Mouse (Mus musculus): Measurements from ENCODE around the gene Gcnt1. TPM values are rescaled to one million over a fixed set of nuclear protein-coding genes. Genes with fewer than 3 reads are reported as not detected.

Gcnt1 gene
- polyA plus RNA-seq, 1 experiment, result 4.6 TPM

- H3K27ac ChIP-seq (ENCODE audit: insufficient read depth, low read length), result 0 out of 2 replicates have a peak overlapping the region, but pooled peaks have one; percentile 56
- no peak for TF ChIP-seq CTCF (IDR thresholded peaks at IDR 0.05; ENCODE audit: borderline replicate concordance, insufficient read depth, low read length)
- TF ChIP-seq POLR2A (IDR thresholded peaks at IDR 0.05; ENCODE audit: low read depth, low read length), result no peak
- no peak overlapping the region for H3K4me3 ChIP-seq (ENCODE audit: insufficient read depth, low read length)
- H3K4me1 ChIP-seq (ENCODE audit: control insufficient read depth, insufficient read depth, low read length), result peaks cover 9% of the 10 kb centered on the region
Observed at GRCm38 (mm10) chr19:17289526-17289925, 83.1 kb downstream of the Gcnt1 start.

DNA sequence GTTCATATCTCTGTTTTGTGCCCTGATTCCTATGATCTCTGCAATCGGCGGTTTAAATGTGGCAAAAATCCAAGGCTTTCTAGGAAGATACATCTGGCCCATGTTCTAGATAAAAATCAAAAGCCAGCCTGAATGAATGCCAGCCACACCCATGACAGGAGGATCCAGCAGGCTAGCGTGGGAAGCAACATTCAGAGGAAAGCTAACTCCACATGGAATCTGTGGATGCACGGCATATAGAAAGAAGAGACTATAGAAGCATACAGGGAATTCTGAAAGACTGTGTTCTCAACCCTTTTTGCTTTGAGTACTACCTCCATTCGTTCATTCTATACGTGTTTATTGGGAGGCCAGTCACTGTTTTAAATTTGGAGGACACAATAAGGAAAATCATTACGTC is 86.6 kb downstream of the Gcnt1 start:
- no peak overlapping the region for H3K4me3 ChIP-seq (ENCODE audit: insufficient read depth, low read length)
- peak overlapping the region; percentile 32; the same call in 1 of the 2 replicates for H3K27ac ChIP-seq (ENCODE audit: insufficient read depth, low read length)
- H3K4me1 ChIP-seq (ENCODE audit: control insufficient read depth, insufficient read depth, low read length), result peaks cover 13% of the 10 kb centered on the region
- TF ChIP-seq POLR2A (IDR thresholded peaks at IDR 0.05; ENCODE audit: low read depth, low read length) (no peak), CTCF (IDR thresholded peaks at IDR 0.05; ENCODE audit: borderline replicate concordance, insufficient read depth, low read length) (no peak)

- H3K4me1 ChIP-seq (ENCODE audit: control insufficient read depth, insufficient read depth, low read length), result peaks cover 7% of the 10 kb centered on the region
- no peak overlapping the region for H3K4me3 ChIP-seq (ENCODE audit: insufficient read depth, low read length)
- no peak overlapping the region for H3K27ac ChIP-seq (ENCODE audit: insufficient read depth, low read length)
- TF ChIP-seq CTCF (IDR thresholded peaks at IDR 0.05; ENCODE audit: borderline replicate concordance, insufficient read depth, low read length) (no peak), POLR2A (IDR thresholded peaks at IDR 0.05; ENCODE audit: low read depth, low read length) (no peak)
Observed at GRCm38 (mm10) chr19:17283317-17283716, 89.3 kb downstream of the Gcnt1 start.

DNA sequence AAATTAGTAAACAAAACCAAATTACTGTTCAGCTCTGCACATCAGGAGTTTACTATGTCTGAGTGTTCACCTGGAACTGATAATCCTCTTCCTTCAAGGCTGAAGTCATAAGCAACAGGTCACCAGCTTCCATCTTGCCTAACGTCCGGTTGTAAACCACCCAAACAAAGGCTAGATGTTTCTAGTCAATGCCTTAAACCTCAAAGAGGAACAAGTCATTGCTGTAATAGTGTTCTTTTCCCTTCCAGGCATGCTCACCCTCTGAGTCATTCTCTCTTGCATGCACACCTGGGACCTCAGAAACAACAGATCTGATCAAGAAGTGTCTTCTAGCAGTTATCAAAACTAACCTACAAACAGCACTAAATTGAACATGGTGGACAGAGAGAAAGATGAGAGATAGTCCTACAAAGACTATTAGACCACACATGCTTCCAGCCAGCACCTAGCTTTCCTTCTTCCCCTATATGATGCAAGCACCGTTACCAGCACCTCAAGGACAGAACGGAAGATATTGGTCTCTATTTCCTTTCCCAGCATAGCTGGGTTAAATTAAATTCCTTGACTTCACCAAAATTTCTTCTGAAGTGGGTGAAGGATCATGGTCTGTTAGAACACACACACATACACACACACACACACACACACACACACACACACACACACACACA is 94.1 kb downstream of the Gcnt1 start:
- Histone ChIP-seq H3K4me1 (ENCODE audit: control insufficient read depth, insufficient read depth, low read length) (peaks cover 4% of the 10 kb centered on the region; the same call in 1 of the 2 replicates), H3K4me3 (ENCODE audit: insufficient read depth, low read length) (no peak overlapping the region), H3K27ac (ENCODE audit: insufficient read depth, low read length) (no peak overlapping the region)
- TF ChIP-seq POLR2A (IDR thresholded peaks at IDR 0.05; ENCODE audit: low read depth, low read length), result no peak
- no peak for TF ChIP-seq CTCF (IDR thresholded peaks at IDR 0.05; ENCODE audit: borderline replicate concordance, insufficient read depth, low read length)

Other genes starting within 250 kb of the Gcnt1 start
- 34.2 and 44.5 TPM in 2 replicates for gene Rfk, start 21.2 kb upstream of the Gcnt1 start, polyA plus RNA-seq (2011; ENCODE audit: insufficient read length, low read depth, missing spikeins)